Mouse (Mus musculus) forebrain, embryonic 16.5 days (tissue): ENCODE measurements around the gene Pisd. TPM values are rescaled to one million over a fixed set of nuclear protein-coding genes. Genes with fewer than 3 reads are reported as not detected.
"Not testable (repeated sequence)": the region's sequence is repeated elsewhere in the genome, so short reads cannot be mapped to it uniquely, and the experiment has no call there.

Experiments
- ATAC-seq: fragments of 200-750 bp; cut with Nextera tagmentation; 2 replicates; pipeline ENCODE4 v1.8.0; 2017; ENCODE audit warnings: mild to moderate bottlenecking, moderate library complexity
- H3K27ac ChIP-seq: fragments of 300-500 bp; sonication (generic); 2 replicates; pipeline ENCODE4 v1.5.1; 2014; ENCODE audit warnings: low read length, control low read depth
- H3K27me3 ChIP-seq: fragments of 300-500 bp; sonication (generic); replicated peaks from 2 replicates; pipeline ENCODE4 v1.6.1; 2014; ENCODE audit warnings: low read length; ENCODE audit not compliant: control insufficient read depth, insufficient read depth
- H3K36me3 ChIP-seq: fragments of 300-500 bp; sonication (generic); 2 replicates; pipeline ENCODE4 v1.6.1; 2014; ENCODE audit not compliant: control insufficient read depth, insufficient read depth
- H3K4me1 ChIP-seq: fragments of 300-500 bp; sonication (generic); replicated peaks from 2 replicates; pipeline ENCODE4 v1.6.1; 2014; ENCODE audit warnings: low read length; ENCODE audit not compliant: control insufficient read depth, insufficient read depth
- H3K4me2 ChIP-seq: fragments of 300-500 bp; sonication (generic); 2 replicates; pipeline ENCODE4 v1.6.1; 2014; ENCODE audit warnings: mild to moderate bottlenecking, low read length, control low read depth
- H3K4me3 ChIP-seq: fragments of 300-500 bp; sonication (generic); replicated peaks from 2 replicates; pipeline ENCODE4 v1.5.1; 2014; ENCODE audit warnings: mild to moderate bottlenecking, low read length, control low read depth
- H3K9ac ChIP-seq: fragments of 300-500 bp; sonication (generic); replicated peaks from 2 replicates; pipeline ENCODE4 v1.6.1; 2014; ENCODE audit warnings: low read depth, low read length, control low read depth
- H3K9me3 ChIP-seq: fragments of 300-500 bp; sonication (generic); 2 replicates; pipeline ENCODE4 v1.6.1; 2016; ENCODE audit warnings: low read length; ENCODE audit not compliant: control insufficient read depth
- WGBS: fragments of 180-500 bp; shearing (Covaris S2); extraction: QIAGEN DNeasy Blood & Tissue Kit; methylation state at CpG from one replicate; pipeline ENCODE4 v1.1.7; 2014; 5-methylcytosine and 5-hydroxymethylcytosine counted together
- polyA plus RNA-seq: library from polyadenylated mRNA; unstranded; fragments of >200 nt; fragmentation: Nextera tagmentation; extraction: Ambion mirVana; gene quantifications from 2 replicates; pipeline ENCODE4 v1.2.1, GENCODE M21; 2015

The Pisd gene
- polyA plus RNA-seq, 1 experiment from 2014 or later: 105 TPM

DNA sequence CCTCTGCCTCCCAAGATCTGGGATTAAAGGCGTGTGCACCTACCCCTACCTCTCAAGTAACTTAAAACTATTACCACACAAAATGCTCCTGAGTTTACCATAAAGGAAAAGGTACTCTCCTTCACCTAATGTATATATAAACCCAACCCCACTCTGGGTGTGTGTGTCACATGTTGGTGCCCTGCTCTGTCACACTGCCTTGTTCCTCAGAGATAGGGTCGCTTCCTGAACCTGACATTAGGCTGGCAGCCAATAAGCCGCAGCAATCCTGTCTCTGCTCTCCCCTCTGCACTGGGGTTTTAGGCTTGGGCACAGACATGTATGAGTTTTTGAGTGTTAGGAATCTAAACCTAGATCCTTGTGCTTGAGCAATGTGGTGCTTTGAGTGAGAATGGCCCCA lies 7.3 kb downstream of the Pisd start:
- Histone ChIP-seq H3K36me3 (peaks cover 7% of the 10 kb centered on the region; the same call in 1 of the 2 replicates), H3K9me3 (no peaks in the 10 kb centered on the region), H3K4me1 (no peaks in the 10 kb centered on the region), H3K27ac (no peak overlapping the region), H3K9ac (no peak overlapping the region), H3K27me3 (no peaks in the 10 kb centered on the region), H3K4me2 (no peak overlapping the region), H3K4me3 (no peak overlapping the region)
- no peak for ATAC-seq
- WGBS: 93% methylated on average over 3 of the region's 3 CpGs

DNA sequence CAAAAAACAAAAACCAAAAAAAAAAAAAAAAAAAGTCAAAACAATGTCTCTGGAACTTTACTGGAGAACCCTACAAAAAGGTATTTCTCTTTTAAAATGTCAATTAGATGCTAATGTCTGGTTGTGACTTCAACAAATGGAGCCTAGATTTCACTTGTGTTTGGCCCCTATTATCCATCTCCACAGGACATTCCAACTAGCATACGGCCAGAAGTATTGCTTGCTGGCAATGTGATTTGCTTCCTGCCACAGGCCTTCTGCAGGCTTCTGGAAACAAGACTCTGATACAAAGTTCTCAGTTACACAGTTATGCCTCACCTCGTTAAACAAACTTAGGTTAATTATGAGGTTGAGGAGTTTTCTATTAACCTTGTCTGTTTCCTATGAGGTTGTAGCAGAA lies 13.1 kb downstream of the Pisd start:
- Histone ChIP-seq H3K9me3 (no peaks in the 10 kb centered on the region), H3K27ac (no peak overlapping the region), H3K36me3 (peaks cover 13% of the 10 kb centered on the region; the same call in 1 of the 2 replicates), H3K27me3 (no peaks in the 10 kb centered on the region), H3K4me2 (no peak overlapping the region), H3K4me3 (no peak overlapping the region), H3K4me1 (no peaks in the 10 kb centered on the region), H3K9ac (no peak overlapping the region)
- no peak for ATAC-seq
- 59% methylated on average over 2 of the region's 2 CpGs for WGBS

DNA sequence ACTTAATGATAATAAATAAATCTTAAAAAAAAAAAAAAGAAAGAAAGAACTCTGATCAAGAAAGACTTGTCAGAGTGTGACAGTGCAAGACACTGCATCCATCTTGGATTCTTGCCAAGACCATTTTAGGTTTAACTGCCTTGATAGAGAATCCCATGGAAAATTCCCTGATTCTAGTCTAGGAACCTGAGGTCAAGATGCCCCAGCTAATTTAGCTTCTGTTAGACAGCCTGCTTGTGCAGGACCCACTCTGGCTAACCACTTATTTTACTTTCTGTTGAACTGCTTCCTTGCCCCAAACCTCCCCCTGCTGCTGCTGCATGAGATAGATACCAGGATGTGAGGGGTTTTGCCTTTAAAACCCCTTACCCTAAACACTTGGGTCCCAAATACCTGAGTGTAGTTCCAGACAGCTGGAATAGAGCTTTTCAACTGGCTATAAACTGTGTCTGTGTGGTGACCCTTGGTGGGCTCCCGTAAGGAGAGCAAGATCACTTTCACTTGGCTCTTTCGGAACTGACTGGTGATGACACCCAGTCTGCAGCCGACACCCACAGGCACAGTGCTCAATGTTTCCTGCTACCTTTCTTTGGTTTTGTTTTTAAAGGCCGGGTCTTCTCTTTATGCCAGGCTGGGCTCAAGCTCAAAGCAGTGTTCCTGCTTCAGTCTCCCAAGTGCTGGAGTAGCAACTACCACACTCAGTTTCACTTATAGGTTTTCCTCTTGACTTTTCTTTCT lies 17.6 kb downstream of the Pisd start:
- Histone ChIP-seq H3K27ac (no peak overlapping the region), H3K4me1 (no peaks in the 10 kb centered on the region), H3K9ac (no peak overlapping the region), H3K36me3 (peaks cover 8% of the 10 kb centered on the region), H3K4me2 (no peak overlapping the region), H3K9me3 (no peaks in the 10 kb centered on the region), H3K27me3 (no peaks in the 10 kb centered on the region), H3K4me3 (no peak overlapping the region)
- WGBS: 94% methylated on average over 4 of the region's 4 CpGs
- no peak for ATAC-seq

DNA sequence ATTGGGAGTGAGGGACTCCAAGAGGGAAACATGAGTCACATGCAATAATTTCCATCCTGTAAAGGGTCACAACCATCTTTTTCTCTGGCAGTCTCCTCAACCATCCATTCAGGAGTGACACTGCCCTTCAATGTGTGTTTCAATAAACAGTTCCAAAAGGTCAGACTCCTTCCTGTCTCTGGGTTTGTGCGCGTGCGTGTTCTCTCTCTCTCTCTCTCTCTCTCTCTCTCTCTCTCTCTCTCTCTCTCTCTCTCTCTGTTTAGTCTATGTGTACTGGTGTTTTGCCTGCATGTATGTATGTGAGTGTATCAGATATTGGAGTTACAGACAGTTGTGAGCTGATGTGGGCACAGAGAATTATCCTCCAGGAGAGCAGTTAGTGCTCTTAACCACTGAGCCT lies 18.4 kb downstream of the Pisd start:
- no peaks in the 10 kb centered on the region for H3K9me3 ChIP-seq
- H3K4me1 ChIP-seq: no peaks in the 10 kb centered on the region
- H3K4me3 ChIP-seq: no peak overlapping the region
- peaks cover 6% of the 10 kb centered on the region for H3K36me3 ChIP-seq
- no peak overlapping the region for H3K9ac ChIP-seq
- no peak for ATAC-seq
- H3K4me2 ChIP-seq: no peak overlapping the region
- H3K27ac ChIP-seq: no peak overlapping the region
- H3K27me3 ChIP-seq: no peaks in the 10 kb centered on the region
- 100% methylated on average over 3 of the region's 3 CpGs for WGBS

DNA sequence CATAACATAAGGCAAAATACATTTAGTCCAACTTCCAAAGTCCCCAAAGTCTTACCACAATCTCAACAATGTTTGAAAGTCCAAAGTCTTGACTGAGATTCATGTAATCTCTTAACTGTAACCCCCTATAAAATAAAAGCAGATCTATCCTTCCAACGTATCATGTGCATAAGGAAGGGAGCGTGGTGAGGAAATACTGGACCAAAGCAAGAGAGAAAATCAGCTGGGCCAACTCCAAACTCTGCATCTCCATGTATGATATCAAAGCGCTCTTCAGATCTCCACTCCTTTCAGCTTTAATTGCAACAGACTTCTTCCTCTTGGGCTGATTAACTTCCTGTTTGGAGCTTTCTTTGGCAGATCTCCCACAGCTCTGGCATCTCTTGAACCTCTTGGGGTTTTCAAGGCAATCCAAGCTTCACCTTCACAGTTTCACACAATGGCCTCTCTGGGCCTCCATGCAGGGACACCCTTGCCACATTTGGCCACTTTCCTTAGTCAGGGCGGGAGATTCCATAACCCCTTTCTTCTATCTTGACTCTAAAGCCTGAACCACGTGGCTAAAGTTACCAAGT lies 23.8 kb downstream of the Pisd start:
- Histone ChIP-seq H3K4me1 (no peaks in the 10 kb centered on the region), H3K4me3 (no peak overlapping the region), H3K4me2 (no peak overlapping the region), H3K27me3 (no peaks in the 10 kb centered on the region), H3K27ac (no peak overlapping the region), H3K36me3 (peaks cover 6% of the 10 kb centered on the region), H3K9ac (no peak overlapping the region), H3K9me3 (no peaks in the 10 kb centered on the region)
- ATAC-seq: no peak
- WGBS: 92% methylated on average over 5 of the region's 5 CpGs

DNA sequence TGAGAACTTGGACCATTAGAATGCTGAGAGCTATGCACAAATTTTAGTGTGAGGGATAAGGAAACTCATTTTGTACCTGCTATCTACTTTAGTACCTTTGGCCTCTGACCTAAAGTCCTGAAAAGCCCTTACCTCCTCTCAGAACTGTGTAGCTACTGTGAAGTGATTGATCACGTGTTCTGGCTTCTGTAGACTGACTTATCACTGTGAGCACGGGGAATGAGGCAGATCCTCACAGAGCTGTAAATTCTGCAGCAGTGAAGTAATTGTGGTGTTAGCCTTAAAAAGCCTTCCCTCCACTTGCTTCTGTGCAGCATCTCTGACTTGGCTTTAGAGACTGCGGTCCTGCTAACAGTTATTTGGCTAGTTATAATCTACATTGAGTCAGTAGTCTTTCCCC lies 24.7 kb downstream of the Pisd start:
- no peak for ATAC-seq
- H3K9me3 ChIP-seq: no peaks in the 10 kb centered on the region
- 96% methylated on average over 3 of the region's 3 CpGs for WGBS
- no peak overlapping the region for H3K4me3 ChIP-seq
- no peaks in the 10 kb centered on the region for H3K27me3 ChIP-seq
- peaks cover 6% of the 10 kb centered on the region for H3K36me3 ChIP-seq
- H3K27ac ChIP-seq: no peak overlapping the region
- H3K9ac ChIP-seq: no peak overlapping the region
- no peaks in the 10 kb centered on the region for H3K4me1 ChIP-seq
- H3K4me2 ChIP-seq: no peak overlapping the region

DNA sequence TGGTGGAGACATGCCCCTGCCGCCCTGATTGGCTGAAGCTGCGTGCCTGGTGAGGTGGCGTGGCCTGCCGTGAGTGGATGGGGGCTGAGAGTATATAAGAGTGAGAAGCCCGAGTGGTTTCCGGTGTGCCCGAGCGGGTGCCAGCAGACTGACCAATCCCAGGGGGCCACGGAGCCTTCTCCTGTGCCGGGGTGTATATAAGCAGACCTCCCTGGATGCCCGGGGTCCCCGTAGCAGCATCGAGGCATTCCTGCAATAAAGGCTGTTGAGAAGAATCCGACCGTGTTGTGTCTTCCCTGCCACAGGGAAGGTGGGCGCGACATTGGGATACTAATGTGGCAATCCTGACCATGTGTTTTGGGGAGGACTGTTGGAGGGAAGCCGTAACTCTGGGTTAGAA lies 25.1 kb downstream of the Pisd start:
- not testable (repeated sequence) for H3K27me3 ChIP-seq, H3K36me3 ChIP-seq, H3K27ac ChIP-seq, H3K4me1 ChIP-seq, H3K9me3 ChIP-seq, H3K4me3 ChIP-seq, ATAC-seq, H3K9ac ChIP-seq, H3K4me2 ChIP-seq
- 94% methylated on average over 16 of the region's 18 CpGs for WGBS

DNA sequence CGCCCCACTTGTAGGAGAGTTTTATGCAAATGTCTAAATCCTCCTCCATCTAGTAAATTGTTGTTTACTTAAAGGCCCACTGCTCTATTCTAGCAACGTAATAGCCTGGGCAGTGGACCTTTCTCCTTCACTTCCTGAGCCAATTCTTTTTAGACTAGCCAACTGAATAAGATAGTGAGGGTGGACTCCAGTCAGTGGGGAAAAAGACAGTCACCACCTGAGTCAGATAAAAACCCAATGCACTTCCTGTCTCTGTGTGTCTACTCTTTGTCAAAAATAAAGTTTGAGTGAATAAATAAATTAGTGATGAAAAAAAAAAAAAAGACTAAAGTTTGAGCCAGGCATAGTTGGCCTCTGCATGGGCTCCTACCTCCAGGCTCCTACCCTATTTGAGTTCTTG lies 25.8 kb downstream of the Pisd start:
- ATAC-seq: no peak
- H3K4me2 ChIP-seq: no peak overlapping the region
- no peaks in the 10 kb centered on the region for H3K27me3 ChIP-seq
- 82% methylated on average over 2 of the region's 2 CpGs for WGBS
- no peak overlapping the region for H3K27ac ChIP-seq
- no peaks in the 10 kb centered on the region for H3K9me3 ChIP-seq
- no peaks in the 10 kb centered on the region for H3K4me1 ChIP-seq
- no peak overlapping the region for H3K9ac ChIP-seq
- no peak overlapping the region for H3K4me3 ChIP-seq
- H3K36me3 ChIP-seq: peaks cover 6% of the 10 kb centered on the region

DNA sequence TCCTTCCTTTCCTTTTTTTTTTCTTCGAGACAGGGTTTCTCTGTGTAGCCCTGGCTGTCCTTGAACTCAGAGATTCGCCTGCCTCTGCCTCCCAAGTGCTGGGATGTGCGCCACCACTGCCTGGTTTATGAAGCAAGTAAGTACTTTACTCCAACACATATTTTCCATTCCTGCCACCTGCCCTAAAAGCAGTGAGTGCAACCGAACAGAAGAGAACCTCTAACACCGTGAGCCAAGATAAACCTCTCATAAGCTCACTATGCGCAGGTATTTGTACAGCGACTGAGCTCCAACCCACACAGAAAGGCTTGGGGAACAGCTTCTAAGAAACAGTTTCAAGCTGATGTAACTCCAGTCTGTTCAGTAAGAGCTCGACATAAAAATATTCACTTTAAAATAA lies 29.3 kb downstream of the Pisd start:
- ATAC-seq: no peak
- 94% methylated on average over 8 of the region's 8 CpGs for WGBS

More for the DNA sequence above, 29.3 kb downstream of the Pisd start:
- no peak overlapping the region for H3K27ac ChIP-seq
- H3K27me3 ChIP-seq: no peaks in the 10 kb centered on the region
- H3K4me2 ChIP-seq: no peak overlapping the region
- H3K9me3 ChIP-seq: no peaks in the 10 kb centered on the region
- peaks cover 6% of the 10 kb centered on the region for H3K4me1 ChIP-seq
- no peak overlapping the region for H3K9ac ChIP-seq
- H3K4me3 ChIP-seq: no peak overlapping the region
- no peaks in the 10 kb centered on the region for H3K36me3 ChIP-seq
